Mouse (Mus musculus): ENCODE data around the gene Iba57. TPM values are rescaled to one million over a fixed set of nuclear protein-coding genes. Genes with fewer than 3 reads are reported as not detected.

Gene Iba57
- polyA plus RNA-seq, 1 experiment from 2014 or later, result 8.5 TPM

GRCm38 (mm10) chr11:59159558-59159957, 4.0 kb downstream of the Iba57 start:
- ATAC-seq (ENCODE audit: low FRiP score, low TSS enrichment), result no peak
- H3K9ac ChIP-seq (replicated peaks; ENCODE audit: low read length), result no peak overlapping the region
- no peaks in the 10 kb centered on the region for H3K27me3 ChIP-seq (ENCODE audit: insufficient read depth, low read length)
- peaks cover 13% of the 10 kb centered on the region for H3K4me1 ChIP-seq (ENCODE audit: insufficient read depth, low read length)
- no peak overlapping the region for H3K4me3 ChIP-seq (ENCODE audit: low read length)
- WGBS, result 88% methylated on average over 4 of the region's 4 CpGs
- no peak overlapping the region for H3K27ac ChIP-seq (ENCODE audit: low read length)
- H3K4me2 ChIP-seq (replicated peaks; ENCODE audit: low read depth, low read length), result no peak overlapping the region
- peaks cover 18% of the 10 kb centered on the region for H3K36me3 ChIP-seq (ENCODE audit: insufficient read depth, low read length)
- H3K9me3 ChIP-seq (ENCODE audit: low read length), result no peaks in the 10 kb centered on the region

- Histone ChIP-seq H3K36me3 (ENCODE audit: insufficient read depth, low read length) (peaks cover 18% of the 10 kb centered on the region), H3K27me3 (ENCODE audit: insufficient read depth, low read length) (no peaks in the 10 kb centered on the region), H3K4me2 (replicated peaks; ENCODE audit: low read depth, low read length) (no peak overlapping the region), H3K4me3 (ENCODE audit: low read length) (no peak overlapping the region), H3K27ac (ENCODE audit: low read length) (no peak overlapping the region), H3K9me3 (ENCODE audit: low read length) (no peaks in the 10 kb centered on the region), H3K9ac (replicated peaks; ENCODE audit: low read length) (no peak overlapping the region), H3K4me1 (ENCODE audit: insufficient read depth, low read length) (peaks cover 10% of the 10 kb centered on the region)
- 96% methylated on average over 13 of the region's 13 CpGs for WGBS
- ATAC-seq (ENCODE audit: low FRiP score, low TSS enrichment), result no peak
These were observed 4.4 kb downstream of the Iba57 start for GRCm38 (mm10) chr11:59159099-59159498.

- Histone ChIP-seq H3K9me3 (ENCODE audit: low read length) (no peaks in the 10 kb centered on the region), H3K36me3 (ENCODE audit: insufficient read depth, low read length) (peaks cover 18% of the 10 kb centered on the region), H3K27me3 (ENCODE audit: insufficient read depth, low read length) (no peaks in the 10 kb centered on the region), H3K4me2 (replicated peaks; ENCODE audit: low read depth, low read length) (no peak overlapping the region), H3K9ac (replicated peaks; ENCODE audit: low read length) (no peak overlapping the region), H3K4me3 (ENCODE audit: low read length) (no peak overlapping the region), H3K27ac (ENCODE audit: low read length) (no peak overlapping the region), H3K4me1 (ENCODE audit: insufficient read depth, low read length) (no peaks in the 10 kb centered on the region)
- ATAC-seq (ENCODE audit: low FRiP score, low TSS enrichment), result 0 out of 2 replicates have a peak, but pooled peaks have one; percentile 35
- WGBS, result 91% methylated on average over 5 of the region's 5 CpGs
These were observed 7.6 kb downstream of the Iba57 start for GRCm38 (mm10) chr11:59155900-59156299.

GRCm38 (mm10) chr11:59154220-59154619, 9.3 kb downstream of the Iba57 start:
- no peak overlapping the region for H3K4me3 ChIP-seq (ENCODE audit: low read length)
- ATAC-seq (ENCODE audit: low FRiP score, low TSS enrichment), result no peak
- H3K9ac ChIP-seq (replicated peaks; ENCODE audit: low read length), result no peak overlapping the region
- no peaks in the 10 kb centered on the region for H3K4me1 ChIP-seq (ENCODE audit: insufficient read depth, low read length)
- WGBS, result 84% methylated on average over 7 of the region's 7 CpGs
- no peaks in the 10 kb centered on the region for H3K27me3 ChIP-seq (ENCODE audit: insufficient read depth, low read length)
- no peak overlapping the region for H3K4me2 ChIP-seq (replicated peaks; ENCODE audit: low read depth, low read length)
- H3K36me3 ChIP-seq (ENCODE audit: insufficient read depth, low read length), result peaks cover 18% of the 10 kb centered on the region
- no peak overlapping the region for H3K27ac ChIP-seq (ENCODE audit: low read length)
- H3K9me3 ChIP-seq (ENCODE audit: low read length), result no peaks in the 10 kb centered on the region

GRCm38 (mm10) chr11:59151729-59152128, 11.8 kb downstream of the Iba57 start:
- ATAC-seq (ENCODE audit: low FRiP score, low TSS enrichment), result no peak
- no peaks in the 10 kb centered on the region for H3K27me3 ChIP-seq (ENCODE audit: insufficient read depth, low read length)
- WGBS, result 32% methylated on average over 3 of the region's 3 CpGs

GRCm38 (mm10) chr11:59149302-59149701, 14.2 kb downstream of the Iba57 start:
- WGBS, result 82% methylated on average over 3 of the region's 3 CpGs
- Histone ChIP-seq H3K9ac (replicated peaks; ENCODE audit: low read length) (no peak overlapping the region), H3K4me1 (ENCODE audit: insufficient read depth, low read length) (no peaks in the 10 kb centered on the region), H3K27ac (ENCODE audit: low read length) (no peak overlapping the region), H3K4me3 (ENCODE audit: low read length) (no peak overlapping the region), H3K9me3 (ENCODE audit: low read length) (no peaks in the 10 kb centered on the region), H3K4me2 (replicated peaks; ENCODE audit: low read depth, low read length) (no peak overlapping the region), H3K27me3 (ENCODE audit: insufficient read depth, low read length) (no peaks in the 10 kb centered on the region), H3K36me3 (ENCODE audit: insufficient read depth, low read length) (no peaks in the 10 kb centered on the region)
- no peak for ATAC-seq (ENCODE audit: low FRiP score, low TSS enrichment)

More at GRCm38 (mm10) chr11:59151729-59152128, 11.8 kb downstream of the Iba57 start:
- H3K27ac ChIP-seq (ENCODE audit: low read length), result no peak overlapping the region
- no peaks in the 10 kb centered on the region for H3K4me1 ChIP-seq (ENCODE audit: insufficient read depth, low read length)
- no peak overlapping the region for H3K4me3 ChIP-seq (ENCODE audit: low read length)
- H3K9me3 ChIP-seq (ENCODE audit: low read length), result no peaks in the 10 kb centered on the region
- no peak overlapping the region for H3K4me2 ChIP-seq (replicated peaks; ENCODE audit: low read depth, low read length)
- H3K36me3 ChIP-seq (ENCODE audit: insufficient read depth, low read length), result peaks cover 9% of the 10 kb centered on the region; the same call in 1 of the 2 replicates
- H3K9ac ChIP-seq (replicated peaks; ENCODE audit: low read length), result no peak overlapping the region

- Histone ChIP-seq H3K4me3 (ENCODE audit: low read length) (no peak overlapping the region), H3K27me3 (ENCODE audit: insufficient read depth, low read length) (no peaks in the 10 kb centered on the region), H3K9ac (replicated peaks; ENCODE audit: low read length) (no peak overlapping the region), H3K4me1 (ENCODE audit: insufficient read depth, low read length) (0 out of 2 replicates have a peak, but pooled peaks cover 3% of the 10 kb centered on the region), H3K4me2 (replicated peaks; ENCODE audit: low read depth, low read length) (no peak overlapping the region), H3K36me3 (ENCODE audit: insufficient read depth, low read length) (no peaks in the 10 kb centered on the region), H3K9me3 (ENCODE audit: low read length) (no peaks in the 10 kb centered on the region), H3K27ac (ENCODE audit: low read length) (no peak overlapping the region)
- 64% methylated on average over 5 of the region's 5 CpGs for WGBS
- ATAC-seq (ENCODE audit: low FRiP score, low TSS enrichment), result no peak
These were observed 20.6 kb downstream of the Iba57 start for GRCm38 (mm10) chr11:59142962-59143361.

- 9% methylated on average over 12 of the region's 14 CpGs for WGBS
- 0 out of 2 replicates have a peak overlapping the region, but pooled peaks have one; percentile 35 for H3K9ac ChIP-seq (replicated peaks; ENCODE audit: low read length)
These were observed 21.7 kb downstream of the Iba57 start for GRCm38 (mm10) chr11:59141772-59142370.

GRCm38 (mm10) chr11:59138537-59139486, 24.7 kb downstream of the Iba57 start:
- Histone ChIP-seq H3K9ac (replicated peaks; ENCODE audit: low read length) (no peak overlapping the region), H3K9me3 (ENCODE audit: low read length) (no peaks in the 10 kb centered on the region), H3K27me3 (ENCODE audit: insufficient read depth, low read length) (peaks cover 36% of the 10 kb centered on the region), H3K4me3 (ENCODE audit: low read length) (no peak overlapping the region), H3K4me1 (ENCODE audit: insufficient read depth, low read length) (peaks cover 15% of the 10 kb centered on the region), H3K27ac (ENCODE audit: low read length) (no peak overlapping the region), H3K4me2 (replicated peaks; ENCODE audit: low read depth, low read length) (no peak overlapping the region), H3K36me3 (ENCODE audit: insufficient read depth, low read length) (no peaks in the 10 kb centered on the region)
- no peak for ATAC-seq (ENCODE audit: low FRiP score, low TSS enrichment)
- 36% methylated on average over 19 of the region's 19 CpGs for WGBS

More at GRCm38 (mm10) chr11:59141772-59142370, 21.7 kb downstream of the Iba57 start:
- peaks cover 6% of the 10 kb centered on the region for H3K27me3 ChIP-seq (ENCODE audit: insufficient read depth, low read length)
- ATAC-seq (ENCODE audit: low FRiP score, low TSS enrichment), result peak; percentile 57; the same call in 1 of the 2 replicates
- peak overlapping the region; percentile 41 for H3K4me2 ChIP-seq (replicated peaks; ENCODE audit: low read depth, low read length)
- H3K9me3 ChIP-seq (ENCODE audit: low read length), result no peaks in the 10 kb centered on the region
- H3K4me1 ChIP-seq (ENCODE audit: insufficient read depth, low read length), result 0 out of 2 replicates have a peak, but pooled peaks cover 3% of the 10 kb centered on the region
- H3K36me3 ChIP-seq (ENCODE audit: insufficient read depth, low read length), result no peaks in the 10 kb centered on the region
- H3K27ac ChIP-seq (ENCODE audit: low read length), result no peak overlapping the region
- H3K4me3 ChIP-seq (ENCODE audit: low read length), result peak overlapping the region; percentile 22; the same call in 1 of the 2 replicates
